Mouse (Mus musculus) MEL (cell line): Measurements from ENCODE around the gene Pitpnm3.

ENCODE experiments used
- CHD1 ChIP-seq: IDR thresholded peaks from 2 replicates; pipeline ENCODE4 v1.6.1; 2012; ENCODE audit warnings: low read depth, mild to moderate bottlenecking, inconsistent platforms, low read length, improper control_type of control experiment
- CTCF ChIP-seq, 3 experiments: IDR thresholded peaks in 2 of 3; conservative IDR thresholded peaks in 1 of 3; 2 replicates each; pipeline ENCODE4 v1.5.1; 2011 to 2012; ENCODE audit warnings: low read length in 3 of 3, low read depth in 2 of 3, mild to moderate bottlenecking in 2 of 3, improper control_type of control experiment in 1 of 3, inconsistent platforms in 1 of 3, mixed read lengths in 1 of 3, moderate library complexity in 1 of 3; ENCODE audit not compliant: control insufficient read depth in 1 of 3, insufficient read depth in 1 of 3, poor library complexity in 1 of 3, severe bottlenecking in 1 of 3
- EP300 ChIP-seq, 2 experiments: IDR thresholded peaks; 2 replicates each; pipeline ENCODE4 v1.6.1; 2011; ENCODE audit warnings: improper control_type of control experiment in 2 of 2, low read length in 2 of 2, low read depth in 1 of 2, mild to moderate bottlenecking in 1 of 2
- MAX ChIP-seq: IDR thresholded peaks from 2 replicates; pipeline ENCODE4 v1.6.1; 2011; ENCODE audit warnings: low read length, improper control_type of control experiment
- POLR2A ChIP-seq, 2 experiments: IDR thresholded peaks; 2 replicates each; pipeline ENCODE4 v1.6.1; 2011 to 2012; ENCODE audit warnings: low read length in 2 of 2, mild to moderate bottlenecking in 2 of 2, control low read depth in 1 of 2, improper control_type of control experiment in 1 of 2, low read depth in 1 of 2, moderate library complexity in 1 of 2; ENCODE audit not compliant: control insufficient read depth in 1 of 2, insufficient read depth in 1 of 2, poor library complexity in 1 of 2
- TAL1 ChIP-seq: IDR thresholded peaks from 2 replicates; pipeline ENCODE4 v1.6.1; 2012; ENCODE audit warnings: mild to moderate bottlenecking, inconsistent platforms, low read length, moderate library complexity, mixed read lengths
- USF1 ChIP-seq: IDR thresholded peaks from 2 replicates; pipeline ENCODE4 v1.6.1; 2014; ENCODE audit warnings: low read depth, mild to moderate bottlenecking, inconsistent platforms, low read length, improper control_type of control experiment, moderate library complexity
- ZC3H11A ChIP-seq: IDR thresholded peaks from 2 replicates; pipeline ENCODE4 v1.6.1; 2012; ENCODE audit warnings: low read depth, mild to moderate bottlenecking, inconsistent platforms, low read length, improper control_type of control experiment

- no peak for TF ChIP-seq CHD1
- TF ChIP-seq TAL1: no peak
- TF ChIP-seq POLR2A (IDR thresholded peaks at IDR 0.05; ENCODE audit: control insufficient read depth in 1 of 2, insufficient read depth in 1 of 2, low read depth in 1 of 2, low read length in 2 of 2, poor library complexity in 1 of 2): no peak
- no peak for TF ChIP-seq USF1
- TF ChIP-seq MAX: no peak
- no peak for TF ChIP-seq ZC3H11A
- no peak for TF ChIP-seq EP300 (IDR thresholded peaks at IDR 0.05; ENCODE audit: low read depth in 1 of 2, low read length in 2 of 2)
- TF ChIP-seq CTCF (IDR thresholded peaks at IDR 0.05 in 2 of 3, conservative IDR thresholded peaks at IDR 0.05 in 1 of 3; ENCODE audit: control insufficient read depth in 1 of 3, insufficient read depth in 1 of 3, low read depth in 2 of 3, low read length in 3 of 3, poor library complexity in 1 of 3, severe bottlenecking in 1 of 3): no peak
Measured at GRCm38 (mm10) chr11:72184252-72184651, 48.7 kb upstream of the Pitpnm3 start.
